Mouse (Mus musculus): ENCODE results near the gene Dolk. TPM values are rescaled to one million over a fixed set of nuclear protein-coding genes. Genes with fewer than 3 reads are reported as not detected.
A peak's percentile ranks its signal among the peaks of the same experiment; 100 is the strongest.

The Dolk gene
- polyA plus RNA-seq, 1 experiment from 2014 or later = 14.1 TPM

DNA sequence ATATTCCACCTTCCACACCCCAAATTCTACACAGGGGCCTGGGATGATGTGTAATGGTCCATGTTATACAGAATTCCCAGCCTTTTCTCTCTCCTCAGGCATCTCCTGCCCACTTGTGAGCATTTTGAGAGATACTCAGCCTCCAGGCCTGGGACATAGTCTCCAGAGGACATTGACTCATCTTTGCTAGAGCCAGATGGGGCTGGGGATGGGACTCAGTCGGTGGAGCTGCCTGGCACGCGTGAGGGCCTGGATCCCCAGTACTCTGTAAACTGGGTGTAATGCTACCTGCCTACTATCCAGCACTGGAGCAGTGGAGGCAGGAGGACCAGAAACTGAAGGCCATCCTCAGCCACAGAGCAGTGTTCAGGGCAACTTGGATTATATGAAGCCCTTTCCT, 37.0 kb downstream of the Dolk start:
- peak overlapping the region; percentile 21 for H3K9ac ChIP-seq (replicated peaks)
- no peak overlapping the region for H3K4me2 ChIP-seq (ENCODE audit: low read depth, low read length)
- DNase-seq (no peak), ATAC-seq (no peak)
- no peaks in the 10 kb centered on the region for H3K9me3 ChIP-seq (ENCODE audit: low read length)
- H3K27me3 ChIP-seq (ENCODE audit: insufficient read depth, low read length) = no peaks in the 10 kb centered on the region
- WGBS (ENCODE audit: insufficient replicate concordance) = 92% methylated on average over 3 of the region's 3 CpGs
- no peak overlapping the region for H3K4me3 ChIP-seq (ENCODE audit: low read depth, low read length)
- no peak for TF ChIP-seq EP300 (IDR thresholded peaks at IDR 0.05; ENCODE audit: low read depth)
- TF ChIP-seq CTCF (IDR thresholded peaks at IDR 0.05; ENCODE audit: low read depth) = no peak
- peaks cover 34% of the 10 kb centered on the region for H3K4me1 ChIP-seq (ENCODE audit: insufficient read depth)
- H3K36me3 ChIP-seq (replicated peaks; ENCODE audit: insufficient read depth, low read length) = peaks cover 36% of the 10 kb centered on the region
- H3K27ac ChIP-seq (ENCODE audit: low read depth) = no peak overlapping the region

DNA sequence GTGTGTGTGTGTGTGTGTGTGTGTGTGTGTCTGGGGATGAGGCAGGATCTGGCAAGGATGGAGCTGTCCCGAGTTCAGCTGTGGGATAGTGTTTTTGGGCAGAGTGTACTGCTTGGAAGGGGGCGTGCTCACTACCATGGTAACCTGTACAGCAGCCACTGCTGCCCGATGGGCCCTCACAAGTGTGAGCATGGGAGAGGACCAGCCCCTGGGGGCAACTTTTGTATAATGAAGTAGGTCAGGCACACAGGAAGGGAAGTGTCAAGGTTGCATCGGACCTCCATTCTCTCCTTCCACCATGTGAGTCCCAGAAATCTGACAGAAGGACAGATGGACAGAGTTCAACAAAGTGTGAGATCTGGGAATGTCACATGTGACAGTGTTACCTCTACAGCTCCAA, 38.5 kb downstream of the Dolk start:
- no peak overlapping the region for H3K4me3 ChIP-seq (ENCODE audit: low read depth, low read length)
- WGBS (ENCODE audit: insufficient replicate concordance) = 56% methylated on average over 4 of the region's 4 CpGs
- H3K27ac ChIP-seq (ENCODE audit: low read depth) = no peak overlapping the region
- no peak for DNase-seq
- ATAC-seq = no peak
- TF ChIP-seq EP300 (IDR thresholded peaks at IDR 0.05; ENCODE audit: low read depth) (no peak), CTCF (IDR thresholded peaks at IDR 0.05; ENCODE audit: low read depth) (no peak)
- H3K36me3 ChIP-seq (replicated peaks; ENCODE audit: insufficient read depth, low read length) = peaks cover 49% of the 10 kb centered on the region
- H3K4me1 ChIP-seq (ENCODE audit: insufficient read depth) = peaks cover 46% of the 10 kb centered on the region
- no peak overlapping the region for H3K9ac ChIP-seq (replicated peaks)
- H3K9me3 ChIP-seq (ENCODE audit: low read length) = no peaks in the 10 kb centered on the region
- H3K27me3 ChIP-seq (ENCODE audit: insufficient read depth, low read length) = no peaks in the 10 kb centered on the region
- H3K4me2 ChIP-seq (ENCODE audit: low read depth, low read length) = no peak overlapping the region

GRCm38 (mm10) chr2:30247036-30247435, 39.1 kb downstream of the Dolk start:
- Histone ChIP-seq H3K4me2 (ENCODE audit: low read depth, low read length) (no peak overlapping the region), H3K36me3 (replicated peaks; ENCODE audit: insufficient read depth, low read length) (peaks cover 50% of the 10 kb centered on the region), H3K9me3 (ENCODE audit: low read length) (no peaks in the 10 kb centered on the region), H3K4me1 (ENCODE audit: insufficient read depth) (peaks cover 43% of the 10 kb centered on the region), H3K9ac (replicated peaks) (no peak overlapping the region), H3K27ac (ENCODE audit: low read depth) (0 out of 2 replicates have a peak overlapping the region, but pooled peaks have one; percentile 7), H3K27me3 (ENCODE audit: insufficient read depth, low read length) (no peaks in the 10 kb centered on the region), H3K4me3 (ENCODE audit: low read depth, low read length) (no peak overlapping the region)
- WGBS (ENCODE audit: insufficient replicate concordance) = 77% methylated on average over 5 of the region's 5 CpGs
- DNase-seq (no peak), ATAC-seq (peak; percentile 18; the same call in 1 of the 2 replicates)
- TF ChIP-seq CTCF (IDR thresholded peaks at IDR 0.05; ENCODE audit: low read depth) (no peak), EP300 (IDR thresholded peaks at IDR 0.05; ENCODE audit: low read depth) (no peak)

GRCm38 (mm10) chr2:30244595-30245178, 41.4 kb downstream of the Dolk start:
- Histone ChIP-seq H3K36me3 (replicated peaks; ENCODE audit: insufficient read depth, low read length) (peaks cover 60% of the 10 kb centered on the region), H3K4me2 (ENCODE audit: low read depth, low read length) (no peak overlapping the region), H3K4me1 (ENCODE audit: insufficient read depth) (peaks cover 59% of the 10 kb centered on the region), H3K27ac (ENCODE audit: low read depth) (peak overlapping the region; percentile 7), H3K27me3 (ENCODE audit: insufficient read depth, low read length) (no peaks in the 10 kb centered on the region), H3K4me3 (ENCODE audit: low read depth, low read length) (no peak overlapping the region), H3K9me3 (ENCODE audit: low read length) (no peaks in the 10 kb centered on the region), H3K9ac (replicated peaks) (no peak overlapping the region)
- peak; percentile 28 for ATAC-seq
- WGBS (ENCODE audit: insufficient replicate concordance) = 64% methylated on average over 7 of the region's 7 CpGs
- DNase-seq = no peak
- TF ChIP-seq EP300 (IDR thresholded peaks at IDR 0.05; ENCODE audit: low read depth) (no peak), CTCF (IDR thresholded peaks at IDR 0.05; ENCODE audit: low read depth) (no peak)

DNA sequence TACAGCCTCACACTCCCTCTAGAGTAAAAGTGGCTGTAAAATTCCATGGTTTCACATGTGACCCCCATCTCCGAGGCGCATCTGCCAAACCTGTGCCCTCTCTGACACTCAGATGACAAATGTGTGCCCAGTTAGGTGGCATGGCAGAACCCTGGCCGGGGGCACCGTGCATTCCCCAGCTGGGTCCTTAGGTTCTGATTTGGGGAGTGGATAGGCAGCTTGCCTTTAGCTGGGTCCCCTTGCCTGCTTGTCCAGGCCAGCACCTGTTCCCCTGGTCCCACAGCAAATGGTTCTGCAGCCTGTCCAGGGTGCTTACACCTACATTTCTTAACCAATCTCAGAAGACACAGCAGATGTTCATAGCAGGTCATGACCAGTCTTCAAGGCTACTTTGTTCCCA, 42.7 kb downstream of the Dolk start:
- Histone ChIP-seq H3K9me3 (ENCODE audit: low read length) (no peaks in the 10 kb centered on the region), H3K36me3 (replicated peaks; ENCODE audit: insufficient read depth, low read length) (peaks cover 49% of the 10 kb centered on the region), H3K4me1 (ENCODE audit: insufficient read depth) (peaks cover 72% of the 10 kb centered on the region), H3K27ac (ENCODE audit: low read depth) (peak overlapping the region; percentile 76), H3K4me3 (ENCODE audit: low read depth, low read length) (no peak overlapping the region), H3K27me3 (ENCODE audit: insufficient read depth, low read length) (no peaks in the 10 kb centered on the region), H3K4me2 (ENCODE audit: low read depth, low read length) (no peak overlapping the region), H3K9ac (replicated peaks) (no peak overlapping the region)
- no peak for DNase-seq
- ATAC-seq = no peak
- 90% methylated on average over 4 of the region's 4 CpGs for WGBS (ENCODE audit: insufficient replicate concordance)
- no peak for TF ChIP-seq EP300 (IDR thresholded peaks at IDR 0.05; ENCODE audit: low read depth)
- TF ChIP-seq CTCF (IDR thresholded peaks at IDR 0.05; ENCODE audit: low read depth) = no peak

GRCm38 (mm10) chr2:30242509-30242908, 43.6 kb downstream of the Dolk start:
- Histone ChIP-seq H3K9ac (replicated peaks) (no peak overlapping the region), H3K4me1 (ENCODE audit: insufficient read depth) (peaks cover 74% of the 10 kb centered on the region), H3K27me3 (ENCODE audit: insufficient read depth, low read length) (no peaks in the 10 kb centered on the region), H3K4me2 (ENCODE audit: low read depth, low read length) (no peak overlapping the region), H3K27ac (ENCODE audit: low read depth) (peak overlapping the region; percentile 76), H3K4me3 (ENCODE audit: low read depth, low read length) (no peak overlapping the region), H3K36me3 (replicated peaks; ENCODE audit: insufficient read depth, low read length) (peaks cover 43% of the 10 kb centered on the region), H3K9me3 (ENCODE audit: low read length) (no peaks in the 10 kb centered on the region)
- DNase-seq (peak; percentile 45), ATAC-seq (peak; percentile 49)
- no peak for TF ChIP-seq CTCF (IDR thresholded peaks at IDR 0.05; ENCODE audit: low read depth)
- peak; percentile 36; the same call in 1 of the 2 replicates for TF ChIP-seq EP300 (IDR thresholded peaks at IDR 0.05; ENCODE audit: low read depth)
- WGBS (ENCODE audit: insufficient replicate concordance) = 65% methylated on average over 4 of the region's 4 CpGs
